In genomic region chr4:63495915-63496278, GRCm38 (mm10) we compare ENCODE assay signal across 8 mouse cellular contexts. TPM values are rescaled to one million over a fixed set of nuclear protein-coding genes. Genes with fewer than 3 reads are reported as not detected.
DNase-seq lines count a peak whose midpoint lies in the region; ATAC-seq and TF ChIP-seq lines count a peak whose summit lies in the region.

Whrn (minus strand) TSS chr4:63495991.

- H3K36me3 ChIP-seq in heart, embryonic 13.5 days: no peaks in the 10 kb centered on the region
- H3K36me3 ChIP-seq in kidney, postnatal 0 days (ENCODE audit: insufficient read depth, low read length): no peaks in the 10 kb centered on the region
- H3K36me3 ChIP-seq in liver, embryonic 14.5 days (replicated peaks; ENCODE audit: control insufficient read depth, insufficient read depth, low read depth): no peaks in the 10 kb centered on the region
- H3K36me3 ChIP-seq in stomach, embryonic 15.5 days: no peaks in the 10 kb centered on the region

- TF ChIP-seq CTCF in embryonic fibroblast, embryonic 13.5 days (IDR thresholded peaks at IDR 0.05; ENCODE audit: borderline replicate concordance, insufficient read depth, low read length): no peak
- no peak for TF ChIP-seq CTCF in kidney, postnatal 0 days (IDR thresholded peaks at IDR 0.05; ENCODE audit: low read depth)
- TF ChIP-seq CTCF in liver, embryonic 14.5 days (IDR thresholded peaks at IDR 0.05; ENCODE audit: low read depth): no peak

- peaks cover 62% of the 10 kb centered on the region for H3K27me3 ChIP-seq in heart, embryonic 13.5 days (replicated peaks)
- H3K27me3 ChIP-seq in kidney, postnatal 0 days (ENCODE audit: insufficient read depth, low read length): no peaks in the 10 kb centered on the region
- peaks cover 34% of the 10 kb centered on the region for H3K27me3 ChIP-seq in liver, embryonic 14.5 days (ENCODE audit: control insufficient read depth, insufficient read depth, low read length)
- peaks cover 12% of the 10 kb centered on the region; the same call in 1 of the 2 replicates for H3K27me3 ChIP-seq in stomach, embryonic 15.5 days (replicated peaks)

- peak within 1 kb of the TSS; percentile 85 for H3K9ac ChIP-seq in heart, embryonic 13.5 days
- H3K9ac ChIP-seq in kidney, postnatal 0 days (ENCODE audit: low read depth, low read length): peak within 1 kb of the TSS; percentile 77
- no peak within 1 kb of the TSS for H3K9ac ChIP-seq in liver, embryonic 14.5 days (replicated peaks)
- peak within 1 kb of the TSS; percentile 45; the same call in 1 of the 2 replicates for H3K9ac ChIP-seq in stomach, embryonic 15.5 days

- TF ChIP-seq EP300 in liver, embryonic 14.5 days (IDR thresholded peaks at IDR 0.05; ENCODE audit: low read depth): no peak

- under 1% methylated on average over 30 of the region's 34 CpGs for WGBS in heart, embryonic 13.5 days
- WGBS in kidney, postnatal 0 days: under 1% methylated on average over 28 of the region's 34 CpGs
- under 1% methylated on average over 34 of the region's 34 CpGs for WGBS in liver, embryonic 14.5 days (ENCODE audit: insufficient replicate concordance)
- 1% methylated on average over 34 of the region's 34 CpGs for WGBS in stomach, embryonic 15.5 days

- TF ChIP-seq POLR2A in embryonic fibroblast, embryonic 13.5 days (IDR thresholded peaks at IDR 0.05; ENCODE audit: low read depth, low read length): peak; percentile 56

- peak within 1 kb of the TSS; percentile 95 for H3K4me2 ChIP-seq in heart, embryonic 13.5 days
- H3K4me2 ChIP-seq in kidney, postnatal 0 days (ENCODE audit: low read length): peak within 1 kb of the TSS; percentile 93
- peak within 1 kb of the TSS; percentile 48 for H3K4me2 ChIP-seq in liver, embryonic 14.5 days (ENCODE audit: low read depth)
- H3K4me2 ChIP-seq in stomach, embryonic 15.5 days: peak within 1 kb of the TSS; percentile 97

- ATAC-seq in heart, embryonic 13.5 days (ENCODE audit: extremely low read depth, insufficient number of reproducible peaks, low FRiP score, low TSS enrichment): peak; percentile 70
- ATAC-seq in kidney, postnatal 0 days (replicated peaks; ENCODE audit: low FRiP score, low read depth): peak; percentile 79
- peak; percentile 61; the same call in 1 of the 2 replicates for ATAC-seq in liver, embryonic 14.5 days (ENCODE audit: insufficient read depth)
- ATAC-seq in stomach, embryonic 15.5 days (ENCODE audit: insufficient read depth, low FRiP score, low read depth): peak; percentile 70

- peaks cover 3% of the 10 kb centered on the region; the same call in 1 of the 2 replicates for H3K4me1 ChIP-seq in embryonic fibroblast, embryonic 13.5 days (ENCODE audit: control insufficient read depth, insufficient read depth, low read length)
- peaks cover 21% of the 10 kb centered on the region for H3K4me1 ChIP-seq in heart, embryonic 13.5 days
- H3K4me1 ChIP-seq in kidney, postnatal 0 days (replicated peaks; ENCODE audit: insufficient read depth, low read length): peaks cover 10% of the 10 kb centered on the region
- no peaks in the 10 kb centered on the region; a peak in 1 of 4 replicates for H3K4me1 ChIP-seq in liver, embryonic 14.5 days (replicated peaks; ENCODE audit: control insufficient read depth in 2 of 2, insufficient read depth in 2 of 2, low read length in 1 of 2)
- peaks cover 20% of the 10 kb centered on the region for H3K4me1 ChIP-seq in stomach, embryonic 15.5 days

- H3K9me3 ChIP-seq in heart, embryonic 13.5 days: no peaks in the 10 kb centered on the region
- H3K9me3 ChIP-seq in kidney, postnatal 0 days (replicated peaks; ENCODE audit: low read length): no peaks in the 10 kb centered on the region
- no peaks in the 10 kb centered on the region for H3K9me3 ChIP-seq in liver, embryonic 14.5 days (ENCODE audit: control insufficient read depth, low read length)
- H3K9me3 ChIP-seq in stomach, embryonic 15.5 days: no peaks in the 10 kb centered on the region

- no peak within 1 kb of the TSS for H3K27ac ChIP-seq in embryonic fibroblast, embryonic 13.5 days (ENCODE audit: insufficient read depth, low read length)
- no peak within 1 kb of the TSS for H3K27ac ChIP-seq in heart, embryonic 13.5 days (replicated peaks)
- H3K27ac ChIP-seq in kidney, postnatal 0 days: peak within 1 kb of the TSS; percentile 40; the same call in 1 of the 2 replicates
- H3K27ac ChIP-seq in liver, embryonic 14.5 days: no peak within 1 kb of the TSS
- no peak within 1 kb of the TSS for H3K27ac ChIP-seq in stomach, embryonic 15.5 days

- H3K4me3 ChIP-seq in embryonic fibroblast, embryonic 13.5 days (ENCODE audit: insufficient read depth, low read length): peak within 1 kb of the TSS; percentile 72
- H3K4me3 ChIP-seq in heart, embryonic 13.5 days: peak within 1 kb of the TSS; percentile 76
- peak within 1 kb of the TSS; percentile 79 for H3K4me3 ChIP-seq in kidney, postnatal 0 days (replicated peaks; ENCODE audit: low read depth, low read length)
- peak within 1 kb of the TSS; percentile 40 to 61 for H3K4me3 ChIP-seq in liver, embryonic 14.5 days (ENCODE audit: insufficient read depth in 1 of 2, low read depth in 2 of 2, low read length in 2 of 2)
- peak within 1 kb of the TSS; percentile 62 for H3K4me3 ChIP-seq in stomach, embryonic 15.5 days (replicated peaks)

- peak; percentile 47 for DNase-seq in 3134 (ENCODE audit: extremely low read depth, insufficient read length, low spot score)
- DNase-seq in adrenal gland, postnatal 25 days: peak; percentile 87
- DNase-seq in kidney, postnatal 0 days (ENCODE audit: low spot score): peak; percentile 84
- DNase-seq in liver, embryonic 14.5 days (ENCODE audit: low read depth in 3 of 3, low spot score in 3 of 3): peak in 2 of 3 experiments; percentile 12 to 18
- peak; percentile 88 for DNase-seq in neural tube, embryonic 10.5 days (ENCODE audit: extremely low spot score, low spot score)

RNA-seq across cellular contexts. Expression of gene Whrn, which starts in this region (rescaled TPM):
- 43.9 and 54.7 TPM in 2 replicates for total RNA-seq in adrenal gland, postnatal 25 days (2021)
- 6.1 and 7.5 TPM in 2 replicates for polyA plus RNA-seq in embryonic fibroblast, embryonic 13.5 days (2011; ENCODE audit: insufficient read length, low read depth, missing spikeins)
- 1.7 and 2.8 TPM in 2 replicates for polyA plus RNA-seq in heart, embryonic 13.5 days (2015; fragmentation: Nextera tagmentation; extraction: Ambion mirVana)
- 3.4 TPM in 2 replicates for polyA plus RNA-seq in kidney, postnatal 0 days (2015; fragmentation: Nextera tagmentation; extraction: Ambion mirVana)
- polyA plus RNA-seq in liver, embryonic 14.5 days (2012; rRNA removed): 0.53 and 0.61 TPM in 2 replicates
- polyA plus RNA-seq in liver, embryonic 14.5 days (2014; fragmentation: Nextera tagmentation; extraction: Ambion mirVana): 0.23 and 0.29 TPM in 2 replicates
- polyA plus RNA-seq in stomach, embryonic 15.5 days (2015; fragmentation: Nextera tagmentation; extraction: Ambion mirVana): 4.1 and 4.3 TPM in 2 replicates

Comparison
In these comparisons a context has a peak if more than half of its experiments do, and no peak if none do; other contexts are left out.
1. Peak in DNase-seq, ATAC-seq, H3K4me3 ChIP-seq and H3K4me2 ChIP-seq in liver, embryonic 14.5 days; RNA of the gene not detected or under 1 TPM.
2. DNase-seq: peak in every context shown above with its lines; median percentile 88 in neural tube, embryonic 10.5 days; 87 in adrenal gland, postnatal 25 days; 84 in kidney, postnatal 0 days; 47 in 3134; 15 in liver, embryonic 14.5 days.